Mouse (Mus musculus) liver, embryonic 16.5 days (tissue): Measurements from ENCODE around the gene Ssr2. TPM values are rescaled to one million over a fixed set of nuclear protein-coding genes. Genes with fewer than 3 reads are reported as not detected.

Experiments used
- ATAC-seq: fragments of 200-750 bp; cut with Nextera tagmentation; 2 replicates; pipeline ENCODE4 v1.8.0; 2017; ENCODE audit warnings: low read depth, mild to moderate bottlenecking, moderate number of reproducible peaks, moderate library complexity
- H3K27ac ChIP-seq: fragments of 300-500 bp; sonication (generic); 2 replicates; pipeline ENCODE4 v1.5.1; 2014; ENCODE audit warnings: mild to moderate bottlenecking, low read length
- H3K27me3 ChIP-seq: fragments of 300-500 bp; sonication (generic); 2 replicates; pipeline ENCODE4 v1.6.1; 2014; ENCODE audit warnings: low read depth, low read length, mixed read lengths; ENCODE audit not compliant: control insufficient read depth, insufficient read depth
- H3K36me3 ChIP-seq: fragments of 300-500 bp; sonication (generic); 2 replicates; pipeline ENCODE4 v1.6.1; 2014; ENCODE audit warnings: mild to moderate bottlenecking; ENCODE audit not compliant: control insufficient read depth, insufficient read depth
- H3K4me1 ChIP-seq: fragments of 300-500 bp; sonication (generic); 2 replicates; pipeline ENCODE4 v1.6.1; 2014; ENCODE audit warnings: low read depth, low read length, mixed read lengths; ENCODE audit not compliant: control insufficient read depth
- H3K4me2 ChIP-seq: fragments of 300-500 bp; sonication (generic); 2 replicates; pipeline ENCODE4 v1.6.1; 2014; ENCODE audit warnings: low read depth, low read length, mixed read lengths
- H3K4me3 ChIP-seq: fragments of 300-500 bp; sonication (generic); 2 replicates; pipeline ENCODE4 v1.5.1; 2014; ENCODE audit warnings: low read depth, mild to moderate bottlenecking, low read length
- H3K9ac ChIP-seq: fragments of 300-500 bp; sonication (generic); 2 replicates; pipeline ENCODE4 v1.6.1; 2014; ENCODE audit warnings: low read depth, low read length
- H3K9me3 ChIP-seq: fragments of 300-500 bp; sonication (generic); replicated peaks from 2 replicates; pipeline ENCODE4 v1.6.1; 2016; ENCODE audit warnings: low read length; ENCODE audit not compliant: control insufficient read depth
- WGBS: fragments of 180-500 bp; shearing (Covaris S2); extraction: QIAGEN DNeasy Blood & Tissue Kit; methylation state at CpG from one replicate; pipeline ENCODE4 v1.1.7; 2014; ENCODE audit not compliant: insufficient replicate concordance; 5-methylcytosine and 5-hydroxymethylcytosine counted together
- polyA plus RNA-seq: library from polyadenylated mRNA; unstranded; fragments of >200 nt; fragmentation: Nextera tagmentation; extraction: Ambion mirVana; gene quantifications from 2 replicates; pipeline ENCODE4 v1.2.1, GENCODE M21; 2015

Ssr2 gene
- polyA plus RNA-seq, 1 experiment from 2014 or later = 190 TPM

DNA sequence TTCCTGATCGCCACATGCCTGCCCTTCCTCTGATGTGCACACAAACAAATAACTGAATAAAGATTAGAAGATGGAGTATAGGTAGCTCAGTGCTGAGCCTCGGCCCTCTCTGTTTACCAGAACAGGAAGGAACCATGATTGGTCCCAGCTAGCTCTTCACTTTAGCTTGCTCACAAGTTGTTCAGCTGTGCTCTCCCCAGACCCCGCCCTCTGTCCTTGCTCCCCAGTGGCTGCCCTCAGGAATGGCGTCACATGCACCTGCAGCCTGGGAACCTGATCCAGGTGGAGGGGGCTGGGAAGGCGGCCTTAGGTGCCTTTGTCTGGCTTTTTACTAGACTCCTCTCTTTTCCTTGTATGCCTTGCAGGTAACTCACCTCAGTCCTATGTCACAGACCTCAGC, 39.4 kb downstream of the Ssr2 start:
- H3K9ac ChIP-seq = no peak overlapping the region
- H3K27ac ChIP-seq = no peak overlapping the region
- peaks cover 18% of the 10 kb centered on the region for H3K4me1 ChIP-seq
- no peak overlapping the region for H3K4me3 ChIP-seq
- no peaks in the 10 kb centered on the region for H3K9me3 ChIP-seq
- H3K36me3 ChIP-seq = no peaks in the 10 kb centered on the region
- ATAC-seq = no peak
- H3K27me3 ChIP-seq = no peaks in the 10 kb centered on the region
- WGBS = 38% methylated on average over 5 of the region's 5 CpGs
- no peak overlapping the region for H3K4me2 ChIP-seq

- ATAC-seq = no peak
- no peak overlapping the region for H3K4me2 ChIP-seq
- H3K9ac ChIP-seq = no peak overlapping the region
- H3K27me3 ChIP-seq = no peaks in the 10 kb centered on the region
- H3K9me3 ChIP-seq = no peaks in the 10 kb centered on the region
- 69% methylated on average over 9 of the region's 9 CpGs for WGBS
- no peak overlapping the region for H3K4me3 ChIP-seq
- H3K4me1 ChIP-seq = peaks cover 22% of the 10 kb centered on the region
- no peaks in the 10 kb centered on the region for H3K36me3 ChIP-seq
- H3K27ac ChIP-seq = no peak overlapping the region
Observed at GRCm38 (mm10) chr3:88615902-88616391, 40.3 kb downstream of the Ssr2 start.

DNA sequence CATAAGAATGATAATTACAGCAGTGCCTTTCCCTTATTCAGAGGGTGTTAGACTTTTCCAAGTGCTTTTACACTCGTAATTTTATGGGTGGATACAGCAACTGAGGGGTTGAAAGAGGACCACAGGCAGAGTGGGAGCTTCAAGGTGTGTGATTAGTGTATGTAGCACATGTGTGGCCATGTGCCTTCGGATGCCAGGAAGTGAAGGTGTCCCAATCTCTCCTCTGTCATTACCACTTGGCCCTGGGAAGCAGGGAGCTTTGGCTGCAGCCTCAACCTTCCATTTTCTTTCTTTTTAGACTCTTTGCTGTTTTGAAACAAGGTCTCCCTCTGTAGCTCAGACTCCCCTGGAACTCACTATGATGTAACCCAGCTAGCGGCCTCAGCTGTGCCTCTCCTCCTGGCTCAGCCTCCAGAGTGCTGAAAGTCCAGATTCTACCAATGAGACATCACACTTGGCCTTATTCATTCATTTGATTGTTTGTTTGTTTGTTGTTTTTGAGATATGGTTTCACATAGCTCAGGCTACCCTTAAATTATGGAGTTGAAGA, 41.4 kb downstream of the Ssr2 start:
- Histone ChIP-seq H3K4me3 (no peak overlapping the region), H3K9me3 (no peaks in the 10 kb centered on the region), H3K36me3 (no peaks in the 10 kb centered on the region), H3K27ac (no peak overlapping the region), H3K27me3 (no peaks in the 10 kb centered on the region), H3K9ac (no peak overlapping the region), H3K4me2 (no peak overlapping the region), H3K4me1 (peaks cover 28% of the 10 kb centered on the region)
- ATAC-seq = no peak
- 56% methylated on average over 3 of the region's 3 CpGs for WGBS

- no peak overlapping the region for H3K4me2 ChIP-seq
- 0 out of 2 replicates have a peak, but pooled peaks have one; percentile 7 for ATAC-seq
Observed at GRCm38 (mm10) chr3:88618074-88618871, 42.6 kb downstream of the Ssr2 start.

GRCm38 (mm10) chr3:88619113-88620097, 43.7 kb downstream of the Ssr2 start:
- Histone ChIP-seq H3K4me1 (peaks cover 48% of the 10 kb centered on the region), H3K27me3 (no peaks in the 10 kb centered on the region), H3K9ac (no peak overlapping the region), H3K4me2 (no peak overlapping the region), H3K9me3 (no peaks in the 10 kb centered on the region), H3K4me3 (no peak overlapping the region), H3K27ac (no peak overlapping the region), H3K36me3 (no peaks in the 10 kb centered on the region)
- 40% methylated on average over 9 of the region's 9 CpGs for WGBS
- ATAC-seq = no peak

More at GRCm38 (mm10) chr3:88618074-88618871, 42.6 kb downstream of the Ssr2 start:
- no peak overlapping the region for H3K9ac ChIP-seq
- no peaks in the 10 kb centered on the region for H3K9me3 ChIP-seq
- peaks cover 39% of the 10 kb centered on the region for H3K4me1 ChIP-seq
- no peak overlapping the region for H3K4me3 ChIP-seq
- H3K36me3 ChIP-seq = no peaks in the 10 kb centered on the region
- H3K27ac ChIP-seq = no peak overlapping the region
- H3K27me3 ChIP-seq = no peaks in the 10 kb centered on the region
- 46% methylated on average over 8 of the region's 8 CpGs for WGBS

DNA sequence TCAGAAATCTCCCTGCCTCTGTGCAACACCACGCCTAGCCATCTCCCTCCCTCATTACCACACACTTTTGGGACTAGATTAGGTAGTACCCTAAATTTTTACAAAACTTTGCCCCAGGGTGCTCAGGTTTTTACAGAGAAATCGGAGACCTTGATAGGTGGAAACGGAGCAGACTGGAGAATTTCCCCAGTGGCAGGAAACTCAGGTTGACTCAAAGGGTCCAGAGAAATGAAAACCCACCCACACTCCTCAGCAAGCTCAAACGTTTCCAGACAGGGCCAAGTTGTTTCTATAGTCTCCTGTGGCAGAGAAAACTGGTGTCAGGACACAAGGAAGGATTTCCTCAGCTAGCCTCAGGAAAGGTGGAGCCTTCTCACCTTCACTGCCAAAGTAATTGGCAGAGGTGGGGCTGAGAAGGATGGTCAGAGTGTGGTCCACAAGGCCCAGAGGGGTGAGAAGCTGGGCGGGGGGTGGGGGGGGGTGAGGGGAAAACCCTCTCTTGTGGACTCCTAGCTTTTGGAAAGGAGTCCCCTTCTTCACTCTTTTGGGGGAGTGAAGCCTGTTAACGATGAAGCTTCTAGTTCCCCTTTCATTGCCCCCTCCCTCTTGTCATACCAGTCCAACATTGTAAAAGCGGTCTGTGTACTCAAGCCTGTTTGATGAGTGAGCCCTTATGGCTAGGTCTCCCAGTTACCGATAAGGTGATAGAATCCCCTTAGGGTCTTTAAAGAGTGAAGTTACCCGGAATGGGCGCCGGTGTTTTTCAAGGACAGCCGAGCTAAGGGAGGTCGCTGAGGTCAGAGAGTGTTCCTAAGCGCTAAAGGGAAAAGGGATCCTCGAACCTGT, 44.7 kb downstream of the Ssr2 start:
- H3K4me1 ChIP-seq = peaks cover 54% of the 10 kb centered on the region
- H3K4me2 ChIP-seq = peak overlapping the region; percentile 97
- H3K36me3 ChIP-seq = no peaks in the 10 kb centered on the region
- ATAC-seq = no peak
- H3K27ac ChIP-seq = peak overlapping the region; percentile 75
- H3K9ac ChIP-seq = peak overlapping the region; percentile 79
- H3K4me3 ChIP-seq = peak overlapping the region; percentile 77
- H3K27me3 ChIP-seq = no peaks in the 10 kb centered on the region
- no peaks in the 10 kb centered on the region for H3K9me3 ChIP-seq
- WGBS = 11% methylated on average over 15 of the region's 15 CpGs

GRCm38 (mm10) chr3:88620992-88621536, 45.4 kb downstream of the Ssr2 start:
- H3K4me1 ChIP-seq = peaks cover 57% of the 10 kb centered on the region
- ATAC-seq = peak; percentile 72
- H3K9ac ChIP-seq = peak overlapping the region; percentile 79
- peak overlapping the region; percentile 97 for H3K4me2 ChIP-seq
- no peaks in the 10 kb centered on the region for H3K27me3 ChIP-seq
- H3K27ac ChIP-seq = peak overlapping the region; percentile 75
- H3K36me3 ChIP-seq = no peaks in the 10 kb centered on the region
- under 1% methylated on average over 60 of the region's 64 CpGs for WGBS
- H3K4me3 ChIP-seq = peak overlapping the region; percentile 77
- no peaks in the 10 kb centered on the region for H3K9me3 ChIP-seq
